Mouse (Mus musculus): Measurements from ENCODE around the gene Haus3. TPM values are rescaled to one million over a fixed set of nuclear protein-coding genes. Genes with fewer than 3 reads are reported as not detected.
A peak's percentile ranks its signal among the peaks of the same experiment; 100 is the strongest.

Haus3 gene
- polyA plus RNA-seq, 1 experiment = 0.09 TPM

GRCm38 (mm10) chr5:34187601-34188316 lies 18.4 kb upstream of the Haus3 start, which contains the start of gene Mxd4:
Gene Mxd4, minus strand, starts transcription at chr5:34187720.
- H3K36me3 ChIP-seq (ENCODE audit: control insufficient read depth, insufficient read depth, low read length) = no peaks in the 10 kb centered on the region
- peaks cover 23% of the 10 kb centered on the region for H3K4me1 ChIP-seq (ENCODE audit: control insufficient read depth, insufficient read depth, insufficient read length, low read length)
- no peaks in the 10 kb centered on the region for H3K27me3 ChIP-seq (ENCODE audit: control insufficient read depth, insufficient read depth, low read length)
- TF ChIP-seq CTCF (IDR thresholded peaks at IDR 0.05; ENCODE audit: extremely low read depth, insufficient read length, insufficient replicate concordance, low read depth, low read length) (no peak), POLR2A (IDR thresholded peaks at IDR 0.05; ENCODE audit: low read depth, low read length) (peak; percentile 79)
- H3K27ac ChIP-seq (ENCODE audit: insufficient read depth, low read depth, low read length) = peak within 1 kb of the TSS; percentile 86
- H3K4me3 ChIP-seq (ENCODE audit: low read depth, low read length) = peak within 1 kb of the TSS; percentile 87
- under 1% methylated on average over 60 of the region's 60 CpGs for WGBS

- peak; percentile 29; the same call in 1 of the 2 replicates for TF ChIP-seq POLR2A (IDR thresholded peaks at IDR 0.05; ENCODE audit: low read depth, low read length)
- TF ChIP-seq CTCF (IDR thresholded peaks at IDR 0.05; ENCODE audit: extremely low read depth, insufficient read length, insufficient replicate concordance, low read depth, low read length) = no peak
- Histone ChIP-seq H3K27ac (ENCODE audit: insufficient read depth, low read depth, low read length) (peak overlapping the region; percentile 71), H3K36me3 (ENCODE audit: control insufficient read depth, insufficient read depth, low read length) (peaks cover 3% of the 10 kb centered on the region; the same call in 1 of the 2 replicates), H3K4me3 (ENCODE audit: low read depth, low read length) (peak overlapping the region; percentile 87), H3K4me1 (ENCODE audit: control insufficient read depth, insufficient read depth, insufficient read length, low read length) (peaks cover 24% of the 10 kb centered on the region), H3K27me3 (ENCODE audit: control insufficient read depth, insufficient read depth, low read length) (no peaks in the 10 kb centered on the region)
- under 1% methylated on average over 46 of the region's 46 CpGs for WGBS
Observed at GRCm38 (mm10) chr5:34186961-34187391, 17.6 kb upstream of the Haus3 start.

DNA sequence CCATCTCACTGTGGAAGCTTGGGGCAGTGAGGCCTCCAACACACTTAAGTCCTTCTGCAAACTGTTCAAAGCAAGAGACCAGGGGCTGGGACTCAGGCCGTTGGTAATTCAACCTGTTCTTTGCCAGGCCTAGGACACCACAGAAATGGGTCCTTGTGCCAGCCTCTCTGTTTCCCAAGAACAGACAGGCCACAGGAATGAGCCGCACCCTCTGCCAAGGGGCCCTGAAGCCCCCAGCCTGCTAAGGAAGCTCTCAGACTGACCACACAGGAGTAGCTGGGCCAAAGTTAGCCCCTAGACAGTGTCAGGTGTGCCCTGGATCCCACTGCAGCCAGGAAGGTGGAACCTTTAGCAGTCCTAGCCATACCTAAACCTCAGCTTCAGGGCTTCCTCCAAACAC lies 17.1 kb upstream of the Haus3 start:
- H3K27ac ChIP-seq (ENCODE audit: insufficient read depth, low read depth, low read length) = peak overlapping the region; percentile 41
- WGBS = 50% methylated on average over 2 of the region's 2 CpGs
- TF ChIP-seq POLR2A (IDR thresholded peaks at IDR 0.05; ENCODE audit: low read depth, low read length) (no peak), CTCF (IDR thresholded peaks at IDR 0.05; ENCODE audit: extremely low read depth, insufficient read length, insufficient replicate concordance, low read depth, low read length) (no peak)

GRCm38 (mm10) chr5:34185791-34186190 lies 16.5 kb upstream of the Haus3 start:
- no peak overlapping the region for H3K4me3 ChIP-seq (ENCODE audit: low read depth, low read length)
- H3K27me3 ChIP-seq (ENCODE audit: control insufficient read depth, insufficient read depth, low read length) = no peaks in the 10 kb centered on the region
- TF ChIP-seq CTCF (IDR thresholded peaks at IDR 0.05; ENCODE audit: extremely low read depth, insufficient read length, insufficient replicate concordance, low read depth, low read length) (no peak), POLR2A (IDR thresholded peaks at IDR 0.05; ENCODE audit: low read depth, low read length) (no peak)
- no peak overlapping the region for H3K27ac ChIP-seq (ENCODE audit: insufficient read depth, low read depth, low read length)
- H3K4me1 ChIP-seq (ENCODE audit: control insufficient read depth, insufficient read depth, insufficient read length, low read length) = peaks cover 26% of the 10 kb centered on the region
- H3K36me3 ChIP-seq (ENCODE audit: control insufficient read depth, insufficient read depth, low read length) = peaks cover 5% of the 10 kb centered on the region; the same call in 1 of the 2 replicates

More for the DNA sequence above, 17.1 kb upstream of the Haus3 start:
- peak overlapping the region; percentile 87 for H3K4me3 ChIP-seq (ENCODE audit: low read depth, low read length)
- H3K36me3 ChIP-seq (ENCODE audit: control insufficient read depth, insufficient read depth, low read length) = peaks cover 3% of the 10 kb centered on the region; the same call in 1 of the 2 replicates
- H3K27me3 ChIP-seq (ENCODE audit: control insufficient read depth, insufficient read depth, low read length) = no peaks in the 10 kb centered on the region
- H3K4me1 ChIP-seq (ENCODE audit: control insufficient read depth, insufficient read depth, insufficient read length, low read length) = peaks cover 26% of the 10 kb centered on the region

- Histone ChIP-seq H3K4me3 (ENCODE audit: low read depth, low read length) (no peak overlapping the region), H3K27me3 (ENCODE audit: control insufficient read depth, insufficient read depth, low read length) (no peaks in the 10 kb centered on the region), H3K36me3 (ENCODE audit: control insufficient read depth, insufficient read depth, low read length) (peaks cover 9% of the 10 kb centered on the region), H3K4me1 (ENCODE audit: control insufficient read depth, insufficient read depth, insufficient read length, low read length) (peaks cover 26% of the 10 kb centered on the region), H3K27ac (ENCODE audit: insufficient read depth, low read depth, low read length) (no peak overlapping the region)
- WGBS = 75% methylated on average over 1 of the region's 1 CpGs
- TF ChIP-seq POLR2A (IDR thresholded peaks at IDR 0.05; ENCODE audit: low read depth, low read length) (no peak), CTCF (IDR thresholded peaks at IDR 0.05; ENCODE audit: extremely low read depth, insufficient read length, insufficient replicate concordance, low read depth, low read length) (no peak)
Observed at GRCm38 (mm10) chr5:34185051-34185580, 15.8 kb upstream of the Haus3 start.

DNA sequence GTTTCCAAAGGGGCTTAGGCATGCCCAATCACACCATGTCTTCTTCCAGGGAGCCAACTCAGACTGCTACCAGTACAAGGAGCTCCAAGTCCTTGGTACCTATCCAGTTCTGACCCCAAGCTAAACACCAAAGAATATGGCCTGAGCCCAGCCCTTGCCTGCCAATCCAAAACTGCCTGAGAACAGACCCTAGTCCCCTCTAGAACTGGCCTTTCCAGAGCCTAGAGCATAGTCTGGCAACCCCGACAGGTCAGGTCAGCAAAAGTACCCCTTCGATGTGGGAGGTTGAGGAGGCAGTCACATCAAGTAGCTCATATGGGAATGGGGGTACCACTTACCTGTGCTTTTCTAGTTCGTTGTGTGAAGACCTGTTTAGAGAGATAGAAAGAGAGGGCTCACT lies 14.6 kb upstream of the Haus3 start:
- Histone ChIP-seq H3K27me3 (ENCODE audit: control insufficient read depth, insufficient read depth, low read length) (no peaks in the 10 kb centered on the region), H3K4me3 (ENCODE audit: low read depth, low read length) (no peak overlapping the region), H3K4me1 (ENCODE audit: control insufficient read depth, insufficient read depth, insufficient read length, low read length) (peaks cover 20% of the 10 kb centered on the region), H3K27ac (ENCODE audit: insufficient read depth, low read depth, low read length) (no peak overlapping the region), H3K36me3 (ENCODE audit: control insufficient read depth, insufficient read depth, low read length) (peaks cover 11% of the 10 kb centered on the region)
- no peak for TF ChIP-seq POLR2A (IDR thresholded peaks at IDR 0.05; ENCODE audit: low read depth, low read length)
- no peak for TF ChIP-seq CTCF (IDR thresholded peaks at IDR 0.05; ENCODE audit: extremely low read depth, insufficient read length, insufficient replicate concordance, low read depth, low read length)
- 98% methylated on average over 3 of the region's 3 CpGs for WGBS

- whole genome bisulfite sequencing = 52% methylated on average over 5 of the region's 5 CpGs
- Histone ChIP-seq H3K4me3 (ENCODE audit: low read depth, low read length) (no peak overlapping the region), H3K36me3 (ENCODE audit: control insufficient read depth, insufficient read depth, low read length) (peaks cover 15% of the 10 kb centered on the region), H3K27ac (ENCODE audit: insufficient read depth, low read depth, low read length) (no peak overlapping the region), H3K4me1 (ENCODE audit: control insufficient read depth, insufficient read depth, insufficient read length, low read length) (peaks cover 17% of the 10 kb centered on the region), H3K27me3 (ENCODE audit: control insufficient read depth, insufficient read depth, low read length) (no peaks in the 10 kb centered on the region)
- TF ChIP-seq POLR2A (IDR thresholded peaks at IDR 0.05; ENCODE audit: low read depth, low read length) = no peak
- TF ChIP-seq CTCF (IDR thresholded peaks at IDR 0.05; ENCODE audit: extremely low read depth, insufficient read length, insufficient replicate concordance, low read depth, low read length) = no peak
Observed at GRCm38 (mm10) chr5:34183156-34183880, 14.0 kb upstream of the Haus3 start.

Data from small intestine, adult 2 months (tissue).